Mouse (Mus musculus) left cerebral cortex, postnatal 25 days (tissue): ENCODE data around the gene Cdh16. TPM values are rescaled to one million over a fixed set of nuclear protein-coding genes. Genes with fewer than 3 reads are reported as not detected.
"Not testable (repeated sequence)": the region's sequence is repeated elsewhere in the genome, so short reads cannot be mapped to it uniquely, and the experiment has no call there.

Source experiments
- DNase-seq, 2 experiments: peaks; one replicate each; pipeline ENCODE4 v3.0.0; 2022; ENCODE audit warnings: low spot score in 2 of 2, mixed read lengths in 1 of 2
- intact Hi-C: fragments of 180-260 bp; cut with DNase I; formaldehyde crosslinking; loops from one replicate; pipeline ENCODE4 v1.15.1; 2025
- total RNA-seq, 2 experiments: library from RNA; stranded (reverse); gene quantifications; 2 replicates each; pipeline ENCODE4 v1.2.3; 2021

The Cdh16 gene
- not detected for total RNA-seq

GRCm38 (mm10) chr8:104624161-104624560, at the start of gene Cdh16:
Gene Cdh16, minus strand, starts transcription at chr8:104624396.
- DNase-seq, result no peak
- intact Hi-C loops, result no loop called here

DNA sequence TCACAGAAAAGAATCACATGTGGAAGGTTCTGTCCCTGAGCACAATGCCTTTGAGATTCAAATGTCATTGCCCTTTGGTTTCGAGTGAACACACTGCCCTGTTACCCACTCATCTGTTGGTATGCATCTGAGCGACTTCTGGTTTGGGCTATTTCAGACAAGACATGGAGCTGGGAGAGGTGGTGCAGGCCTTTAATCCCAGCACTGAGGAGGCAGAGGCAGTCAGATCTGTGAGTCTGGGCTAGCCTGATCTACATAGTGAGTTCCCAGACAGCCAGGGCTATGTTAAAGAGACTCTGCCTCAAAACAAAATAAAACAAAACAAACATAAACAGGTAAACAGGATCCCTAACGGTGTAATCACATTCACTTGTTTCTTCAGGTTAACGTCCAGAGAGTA, 31.4 kb upstream of the Cdh16 start:
- DNase-seq, result no peak
- intact Hi-C loops, result loop anchor here (2.0 to 10.0 kb wide), 5 partner anchors 53 to 635 kb away; no protein-coding TSS in a partner anchor

- DNase-seq, result peak; percentile 85 to 93
- intact Hi-C loops, result loop anchor here (1.0 to 10.0 kb wide), 6 partner anchors 10 to 636 kb away; no protein-coding TSS in a partner anchor
These were observed 30.8 kb upstream of the Cdh16 start for GRCm38 (mm10) chr8:104654984-104655383.

GRCm38 (mm10) chr8:104644187-104644586, 20.0 kb upstream of the Cdh16 start:
- intact Hi-C loops, result loop anchor here (5.0 kb wide), 1 partner anchor 578 kb away; no protein-coding TSS in a partner anchor
- not testable (repeated sequence) for DNase-seq

DNA sequence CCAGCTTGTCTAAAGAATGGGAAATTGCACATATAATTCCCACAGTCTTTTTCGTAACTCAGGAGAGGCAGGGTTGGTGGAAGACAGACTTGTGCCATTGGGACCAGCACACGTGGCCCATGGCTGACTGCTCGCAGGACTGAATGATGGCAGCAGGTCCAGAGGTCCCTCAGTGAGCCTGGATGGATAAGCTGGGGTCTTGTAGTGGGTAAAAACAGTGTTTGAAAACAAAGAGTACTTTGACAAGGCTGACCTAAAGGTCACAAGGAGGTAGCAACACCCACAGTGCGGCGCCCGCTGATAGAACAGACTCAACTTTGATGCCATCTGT, 18.1 kb upstream of the Cdh16 start:
- intact Hi-C loops, result loop anchor here (5.0 kb wide), 1 partner anchor 580 kb away; no protein-coding TSS in a partner anchor

DNA sequence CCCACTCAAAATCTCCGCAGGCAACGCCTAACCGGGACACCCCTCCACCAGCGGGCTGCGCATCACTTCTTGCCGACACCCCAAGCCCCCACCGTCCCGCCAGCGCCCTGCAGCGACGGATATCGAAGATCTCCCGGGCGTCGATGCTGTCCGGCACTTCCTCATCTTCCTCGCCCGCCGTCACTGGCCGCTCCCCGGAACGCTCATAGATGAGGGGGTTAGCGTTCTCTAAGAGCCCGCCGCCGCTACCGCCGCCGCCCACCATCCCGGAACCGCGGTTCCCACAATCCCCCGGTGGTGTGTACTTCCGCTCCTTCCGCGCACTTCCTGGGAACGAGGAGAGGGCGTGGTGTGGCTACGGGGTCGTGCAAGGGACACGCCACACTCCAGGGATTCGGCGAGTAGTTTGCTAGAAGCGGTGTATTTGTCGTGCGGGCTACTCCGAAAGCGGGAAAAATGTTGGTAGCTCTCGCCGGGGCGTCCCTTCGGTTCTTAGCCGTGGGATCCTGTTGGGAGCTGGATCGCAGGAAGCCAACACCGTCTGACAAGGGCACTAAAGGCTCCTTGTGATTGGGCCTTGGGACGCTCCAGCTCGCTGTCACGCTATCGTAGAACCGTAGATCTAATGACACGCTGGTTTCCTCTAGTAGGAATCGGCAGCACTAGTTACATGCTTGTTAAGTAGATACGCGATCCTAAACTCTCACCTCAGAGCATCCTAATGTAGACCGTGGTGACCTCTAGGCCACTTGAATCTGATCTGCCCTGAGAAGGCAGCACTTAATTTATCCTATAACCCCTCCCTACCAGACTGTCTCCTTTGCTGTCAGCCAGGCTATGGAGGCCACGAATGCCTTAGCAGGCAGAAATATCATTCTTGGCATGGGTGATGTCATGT, 17.5 kb upstream of the Cdh16 start, which contains the start of gene Ciao2b:
Ciao2b (minus strand) TSS at position 540 of the 898 bp plus-strand sequence.
- DNase-seq, result peak; percentile 91 to 93
- intact Hi-C loops, result loop anchor here (2.0 to 5.0 kb wide), 2 partner anchors 39 to 581 kb away; no protein-coding TSS in a partner anchor

More for the DNA sequence above, 18.1 kb upstream of the Cdh16 start:
- no peak for DNase-seq

GRCm38 (mm10) chr8:104640831-104641370, 16.7 kb upstream of the Cdh16 start:
- DNase-seq, result no peak
- intact Hi-C loops, result loop anchor here (2.0 to 5.0 kb wide), 2 partner anchors 38 to 581 kb away; no protein-coding TSS in a partner anchor

DNA sequence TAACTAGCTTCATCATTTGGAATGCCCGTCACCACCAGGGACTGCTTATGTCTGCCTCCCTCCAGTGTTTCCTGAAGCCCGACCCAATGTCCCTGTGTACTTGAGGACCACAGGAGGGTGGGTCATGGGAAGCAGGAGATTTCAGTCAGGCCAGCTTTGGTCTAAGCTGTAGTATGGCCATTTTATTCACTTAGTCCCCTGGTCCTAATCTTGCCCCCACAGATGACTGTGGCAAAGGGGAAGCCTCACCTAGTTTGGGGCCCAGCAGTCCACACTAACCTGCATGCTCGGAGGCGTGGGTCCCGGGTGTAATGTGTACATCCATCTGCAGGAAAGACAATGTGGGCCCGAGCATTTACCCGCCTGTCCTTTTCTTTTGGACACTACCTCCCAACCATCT, 16.0 kb upstream of the Cdh16 start:
- intact Hi-C loops, result loop anchor here (2.0 to 5.0 kb wide), 2 partner anchors 37 to 582 kb away; no protein-coding TSS in a partner anchor
- no peak for DNase-seq

DNA sequence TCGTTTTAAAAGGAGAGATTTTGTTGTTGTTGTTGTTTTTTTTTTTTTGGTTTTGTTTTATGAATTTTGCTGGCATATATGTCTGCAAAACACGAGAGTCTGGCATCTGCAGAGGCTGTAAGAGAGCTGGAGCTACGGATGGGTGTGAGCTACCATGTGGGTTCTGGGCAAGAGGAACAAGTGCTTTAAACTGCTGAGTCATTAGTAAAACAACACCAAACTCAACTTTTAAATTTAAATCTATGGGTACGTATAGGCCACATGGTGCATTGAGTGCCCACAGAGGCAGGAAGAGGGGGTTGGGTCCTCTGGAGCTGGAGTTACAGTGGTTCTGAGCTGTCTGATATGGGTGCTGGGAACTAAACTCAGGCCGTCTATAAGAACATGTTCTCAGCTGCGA, 13.8 kb upstream of the Cdh16 start:
- intact Hi-C loops, result no loop called here

GRCm38 (mm10) chr8:104635004-104635710, 11.0 kb upstream of the Cdh16 start:
- intact Hi-C loops, result no loop called here
- DNase-seq, result no peak

More for the DNA sequence above, 13.8 kb upstream of the Cdh16 start:
- DNase-seq, result no peak

DNA sequence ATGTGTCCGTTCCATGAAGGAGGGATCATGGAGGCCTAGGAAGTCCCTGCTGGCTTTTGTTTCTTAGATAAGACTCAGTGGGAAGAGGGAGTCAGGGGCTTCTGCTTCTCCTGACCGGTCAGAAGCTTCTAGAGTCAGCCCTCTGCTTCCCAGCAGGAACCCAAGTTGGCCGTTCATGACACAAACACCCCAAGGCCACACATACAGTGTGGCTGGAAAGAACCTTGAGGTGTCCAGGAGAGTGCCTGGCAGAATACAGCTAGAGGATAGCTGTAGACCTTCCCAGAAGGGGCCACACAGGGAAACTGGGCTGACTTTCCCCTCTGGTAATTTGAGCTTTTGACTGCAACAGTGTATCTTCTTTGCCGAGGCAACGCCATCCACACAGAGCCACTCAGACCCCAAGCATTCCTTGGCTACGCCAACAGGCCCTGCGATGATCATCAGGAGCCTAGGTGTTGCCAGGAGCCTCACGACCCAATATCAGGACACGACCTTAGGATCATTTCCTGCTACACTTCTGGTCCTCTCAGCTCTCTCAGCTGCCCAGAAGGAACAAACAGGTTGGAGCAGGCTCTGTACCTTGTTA, 9.1 kb upstream of the Cdh16 start:
- intact Hi-C loops, result no loop called here
- DNase-seq, result no peak

DNA sequence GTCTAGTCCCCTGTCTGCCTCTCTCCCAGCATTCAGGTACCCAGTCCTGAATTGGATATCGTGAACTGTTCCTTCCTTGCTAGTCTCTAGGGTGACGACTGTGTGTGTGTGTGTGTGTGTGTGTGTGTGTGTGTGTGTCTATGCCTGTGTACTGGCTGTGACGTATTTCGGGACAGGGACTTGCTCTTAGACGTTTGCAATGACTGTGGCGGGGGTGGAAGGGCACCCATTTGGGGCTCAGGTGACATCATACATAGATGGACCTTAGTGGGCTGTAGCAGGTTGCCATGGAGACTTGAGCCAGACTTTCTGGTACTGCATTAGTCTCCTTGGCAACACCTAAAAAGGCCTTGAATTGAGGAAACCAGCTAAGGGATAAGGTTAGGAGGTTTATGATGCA, 8.3 kb upstream of the Cdh16 start:
- intact Hi-C loops, result no loop called here
- peak; percentile 48 to 73 for DNase-seq

GRCm38 (mm10) chr8:104631975-104632374, 7.8 kb upstream of the Cdh16 start:
- peak in 1 of 2 experiments; percentile 13 for DNase-seq
- intact Hi-C loops, result no loop called here

- intact Hi-C loops, result no loop called here
These were observed 6.9 kb upstream of the Cdh16 start, which contains the start of gene Rrad for GRCm38 (mm10) chr8:104630981-104631663. Gene Rrad, minus strand, starts transcription at chr8:104631327.

GRCm38 (mm10) chr8:104630574-104630973, 6.4 kb upstream of the Cdh16 start:
- intact Hi-C loops, result no loop called here
- DNase-seq, result no peak

More at GRCm38 (mm10) chr8:104630981-104631663, 6.9 kb upstream of the Cdh16 start, which contains the start of gene Rrad:
- no peak for DNase-seq

- intact Hi-C loops, result no loop called here
- DNase-seq, result no peak
These were observed 5.9 kb upstream of the Cdh16 start for GRCm38 (mm10) chr8:104630111-104630479.

DNA sequence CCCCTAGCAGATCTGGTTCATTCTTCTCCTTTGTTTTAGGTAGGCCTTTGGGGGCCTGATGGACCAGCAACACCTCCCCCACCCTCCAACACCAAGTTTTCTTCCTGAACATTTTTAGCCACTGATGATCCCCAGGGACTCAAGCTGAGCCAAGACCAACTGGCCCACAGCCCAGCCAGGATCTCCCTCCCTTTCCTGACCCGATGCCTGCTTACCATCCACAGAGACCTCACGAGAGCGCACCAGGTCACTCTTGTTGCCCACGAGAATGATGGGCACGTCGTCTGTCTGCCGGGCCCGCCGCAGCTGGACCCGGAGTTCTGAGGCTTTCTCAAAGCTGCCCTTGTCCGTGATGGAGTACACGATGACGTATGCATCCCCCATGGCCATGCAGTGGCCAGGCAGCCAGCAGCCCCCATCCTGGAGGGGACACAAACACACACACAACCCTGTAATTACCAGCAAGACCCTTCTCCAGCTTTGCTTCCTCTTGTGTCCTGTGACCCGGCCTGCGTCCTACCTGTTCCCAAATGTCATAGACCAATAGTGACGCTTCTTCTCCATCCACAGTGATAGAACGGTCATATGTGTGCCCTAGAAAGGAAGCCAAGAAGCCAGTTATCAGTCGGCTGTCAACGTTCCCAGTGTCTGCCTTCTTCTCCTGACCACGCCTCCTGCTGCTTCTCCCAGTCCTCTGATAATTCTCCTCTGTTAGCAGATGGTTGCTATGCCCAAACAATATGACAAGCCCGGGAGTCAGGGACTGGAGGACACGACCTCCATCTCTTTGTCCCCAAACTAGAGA, 5.3 kb upstream of the Cdh16 start:
- no peak for DNase-seq
- intact Hi-C loops, result no loop called here

DNA sequence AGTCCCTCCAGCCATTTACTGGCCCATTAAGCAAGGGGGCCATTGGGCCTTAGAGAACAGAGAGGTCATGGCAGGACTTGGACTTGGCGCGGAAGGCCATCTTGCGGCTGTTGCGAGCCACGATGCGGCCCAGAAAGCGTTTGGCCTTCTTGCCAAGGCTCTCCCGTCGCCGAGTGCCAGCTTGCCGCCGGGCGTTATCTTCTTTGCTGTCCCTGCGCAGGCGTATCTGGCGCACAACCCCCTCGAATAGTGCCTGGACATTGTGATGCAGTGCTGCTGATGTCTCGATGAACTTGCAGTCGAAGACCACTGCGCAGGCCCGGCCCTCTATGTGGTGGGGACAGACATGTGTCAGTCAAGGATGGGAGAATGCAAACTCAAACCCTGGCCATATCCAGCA, 4.2 kb upstream of the Cdh16 start:
- no peak for DNase-seq
- intact Hi-C loops, result no loop called here
